Mouse (Mus musculus) E14TG2a.4 (cell line): ENCODE data around the gene Krtap4-6.

ENCODE experiments used
- H3K27me3 ChIP-seq: 2 replicates; pipeline ENCODE4 v1.6.1; 2014; ENCODE audit warnings: low read length, control low read depth; ENCODE audit not compliant: insufficient read depth
- H3K36me3 ChIP-seq: 2 replicates; pipeline ENCODE4 v1.6.1; 2014; ENCODE audit warnings: low read length, control low read depth; ENCODE audit not compliant: insufficient read depth
- H3K4me1 ChIP-seq: replicated peaks from 2 replicates; pipeline ENCODE4 v1.6.1; 2014; ENCODE audit warnings: low read depth, low read length, control low read depth
- H3K4me3 ChIP-seq: replicated peaks from 2 replicates; pipeline ENCODE4 v1.5.1; 2014; ENCODE audit warnings: mild to moderate bottlenecking, low read length
- H3K9me3 ChIP-seq: 2 replicates; pipeline ENCODE4 v1.6.1; 2014; ENCODE audit warnings: low read length, control low read depth
- CTCF ChIP-seq: conservative IDR thresholded peaks from 2 replicates; pipeline ENCODE4 v1.5.1; 2014; ENCODE audit warnings: low read length
- NANOG ChIP-seq: IDR thresholded peaks from 2 replicates; pipeline ENCODE4 v1.6.1; 2014; ENCODE audit warnings: borderline replicate concordance, low read length, mixed read lengths
- POU5F1 ChIP-seq: IDR thresholded peaks from 2 replicates; pipeline ENCODE4 v1.6.1; 2014; ENCODE audit warnings: low read length, borderline replicate concordance

Krtap4-6 gene

DNA sequence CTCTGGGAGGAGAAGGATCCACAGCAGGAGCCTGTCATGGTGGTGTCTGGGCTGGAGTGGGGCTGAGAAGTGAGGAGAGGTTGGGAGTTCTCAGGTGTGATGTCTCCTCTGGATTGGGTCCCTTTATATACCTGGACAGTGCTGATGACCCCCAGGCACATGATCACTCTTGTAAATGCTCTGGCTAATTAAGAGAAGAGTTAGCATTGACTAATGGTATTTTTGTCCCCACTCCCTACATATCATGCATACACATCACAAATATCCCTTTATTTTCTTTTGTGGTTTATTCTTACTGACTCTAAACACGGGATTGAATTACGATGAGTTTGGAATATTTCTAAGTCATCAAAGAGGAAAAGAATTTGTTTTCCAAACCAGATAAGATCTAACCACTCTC, 45.4 kb downstream of the Krtap4-6 start, which contains the start of gene Gm11562:
TSS of gene Gm11562 (minus strand) at position 101 of the 400 bp plus-strand sequence.
- Histone ChIP-seq H3K4me1 (no peaks in the 10 kb centered on the region), H3K27me3 (no peaks in the 10 kb centered on the region), H3K9me3 (no peaks in the 10 kb centered on the region), H3K4me3 (no peak within 1 kb of the TSS), H3K36me3 (no peaks in the 10 kb centered on the region)
- TF ChIP-seq NANOG (no peak), CTCF (no peak), POU5F1 (no peak)
